In the genomic region with DNA sequence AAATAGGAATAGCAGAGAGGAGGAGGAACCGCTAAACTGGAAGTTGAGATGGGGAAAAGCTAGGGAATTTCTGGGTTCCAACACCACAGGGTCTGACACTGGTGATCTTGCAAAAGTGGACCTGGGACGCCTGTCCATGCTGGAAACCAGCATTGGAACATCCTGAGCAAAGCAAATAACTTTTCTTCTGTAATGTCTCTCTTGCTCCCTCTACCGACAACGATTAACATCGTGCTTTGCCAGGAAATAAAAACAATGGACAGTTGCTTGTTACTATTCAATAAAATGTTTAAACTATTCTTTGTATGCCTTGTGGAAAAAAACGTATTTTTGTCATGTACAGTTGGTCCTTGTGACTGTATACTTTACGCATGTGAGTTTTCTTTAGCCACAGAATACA, we compare ENCODE assay signal across 8 mouse cellular contexts.
DNase-seq lines count a peak whose midpoint lies in the region; ATAC-seq and TF ChIP-seq lines count a peak whose summit lies in the region.

No protein-coding gene starts in this region.

- 27% methylated on average over 7 of the region's 7 CpGs for WGBS in heart, postnatal 0 days
- 41% methylated on average over 7 of the region's 7 CpGs for WGBS in midbrain, postnatal 0 days
- 39% methylated on average over 7 of the region's 7 CpGs for WGBS in midbrain, embryonic 16.5 days

- no peak overlapping the region for H3K4me2 ChIP-seq in heart, postnatal 0 days (ENCODE audit: low read depth, low read length)
- no peak overlapping the region for H3K4me2 ChIP-seq in midbrain, postnatal 0 days (ENCODE audit: low read depth, low read length, poor library complexity, severe bottlenecking)
- no peak overlapping the region for H3K4me2 ChIP-seq in midbrain, embryonic 16.5 days (ENCODE audit: low read length)

- no peaks in the 10 kb centered on the region for H3K4me1 ChIP-seq in heart, postnatal 0 days (ENCODE audit: control insufficient read depth, insufficient read depth)
- H3K4me1 ChIP-seq in midbrain, postnatal 0 days (ENCODE audit: insufficient read depth, low read length), result no peaks in the 10 kb centered on the region
- no peaks in the 10 kb centered on the region for H3K4me1 ChIP-seq in midbrain, embryonic 16.5 days (ENCODE audit: control insufficient read depth, insufficient read depth, low read length)
- no peaks in the 10 kb centered on the region for H3K4me1 ChIP-seq in cortical plate, adult 2 months (ENCODE audit: control insufficient read depth, insufficient read depth, low read length)

- no peak overlapping the region for H3K9ac ChIP-seq in heart, postnatal 0 days (replicated peaks; ENCODE audit: low read depth, low read length)
- H3K9ac ChIP-seq in midbrain, postnatal 0 days (replicated peaks; ENCODE audit: low read length, poor library complexity, severe bottlenecking), result no peak overlapping the region
- H3K9ac ChIP-seq in midbrain, embryonic 16.5 days (ENCODE audit: low read depth, low read length), result no peak overlapping the region

- H3K27ac ChIP-seq in heart, postnatal 0 days (ENCODE audit: low read depth), result no peak overlapping the region
- H3K27ac ChIP-seq in midbrain, postnatal 0 days (ENCODE audit: low read depth, low read length), result no peak overlapping the region
- H3K27ac ChIP-seq in midbrain, embryonic 16.5 days (ENCODE audit: low read length), result no peak overlapping the region
- no peak overlapping the region for H3K27ac ChIP-seq in cortical plate, adult 2 months (ENCODE audit: insufficient read depth, low read length)

- no peaks in the 10 kb centered on the region for H3K27me3 ChIP-seq in heart, postnatal 0 days (ENCODE audit: control insufficient read depth, insufficient read depth, low read length)
- H3K27me3 ChIP-seq in midbrain, postnatal 0 days (ENCODE audit: insufficient read depth, low read length), result no peaks in the 10 kb centered on the region
- H3K27me3 ChIP-seq in midbrain, embryonic 16.5 days (ENCODE audit: control insufficient read depth, insufficient read depth, low read depth, low read length), result no peaks in the 10 kb centered on the region

- H3K9me3 ChIP-seq in heart, postnatal 0 days (replicated peaks; ENCODE audit: control insufficient read depth, low read length), result no peaks in the 10 kb centered on the region
- no peaks in the 10 kb centered on the region for H3K9me3 ChIP-seq in midbrain, postnatal 0 days (ENCODE audit: low read length)
- H3K9me3 ChIP-seq in midbrain, embryonic 16.5 days (replicated peaks; ENCODE audit: control insufficient read depth, low read length, poor library complexity, severe bottlenecking), result no peaks in the 10 kb centered on the region

- ATAC-seq in heart, postnatal 0 days (ENCODE audit: insufficient read depth, low read depth), result no peak
- ATAC-seq in midbrain, postnatal 0 days (ENCODE audit: low FRiP score), result no peak
- ATAC-seq in midbrain, embryonic 16.5 days, result no peak

- no peak overlapping the region for H3K4me3 ChIP-seq in heart, postnatal 0 days (ENCODE audit: low read depth, low read length)
- H3K4me3 ChIP-seq in midbrain, postnatal 0 days (ENCODE audit: low read depth, low read length), result no peak overlapping the region
- no peak overlapping the region for H3K4me3 ChIP-seq in midbrain, embryonic 16.5 days (ENCODE audit: low read depth, low read length)
- no peak overlapping the region for H3K4me3 ChIP-seq in cortical plate, adult 2 months (ENCODE audit: insufficient read depth, low read length)

- no peak for TF ChIP-seq POLR2A in cortical plate, adult 2 months (IDR thresholded peaks at IDR 0.05; ENCODE audit: extremely low read depth, insufficient read depth, low read length)

- no peaks in the 10 kb centered on the region for H3K36me3 ChIP-seq in heart, postnatal 0 days (replicated peaks; ENCODE audit: control insufficient read depth, insufficient read depth, low read length)
- H3K36me3 ChIP-seq in midbrain, postnatal 0 days (ENCODE audit: insufficient read depth, low read length), result no peaks in the 10 kb centered on the region
- H3K36me3 ChIP-seq in midbrain, embryonic 16.5 days (ENCODE audit: control insufficient read depth, insufficient read depth, low read length), result no peaks in the 10 kb centered on the region

- DNase-seq in heart, postnatal 0 days (ENCODE audit: low spot score), result no peak
- no peak for DNase-seq in heart, adult 8-10 months (ENCODE audit: low spot score)
- DNase-seq in midbrain, postnatal 0 days (ENCODE audit: low spot score), result peak; percentile 56
- peak; percentile 73 for DNase-seq in retina, embryonic 14.5 days (ENCODE audit: low spot score)
- no peak for DNase-seq in ovary, postnatal 10 days (ENCODE audit: low spot score)
- DNase-seq in thymus, postnatal 4 days, result no peak

- no peak for TF ChIP-seq EP300 in heart, postnatal 0 days (IDR thresholded peaks at IDR 0.05; ENCODE audit: low read depth)

- TF ChIP-seq CTCF in heart, postnatal 0 days (IDR thresholded peaks at IDR 0.05; ENCODE audit: low read depth), result peak; percentile 47
- peak; percentile 77 for TF ChIP-seq CTCF in midbrain, postnatal 0 days (IDR thresholded peaks at IDR 0.05)
- peak; percentile 19; the same call in 1 of the 2 replicates for TF ChIP-seq CTCF in cortical plate, adult 2 months (IDR thresholded peaks at IDR 0.05; ENCODE audit: extremely low read depth, insufficient read depth, low read length)

Comparison
In these comparisons a context has a peak if more than half of its experiments do, and no peak if none do; other contexts are left out.
1. DNase-seq: peak in midbrain, postnatal 0 days (single experiment) and retina, embryonic 14.5 days (single experiment); none in heart, postnatal 0 days (single experiment), heart, adult 8-10 months (single experiment), ovary, postnatal 10 days (single experiment) and thymus, postnatal 4 days (single experiment).
2. CTCF ChIP-seq: peak in every context shown above with its lines; median percentile 77 in midbrain, postnatal 0 days; 47 in heart, postnatal 0 days; 19 in cortical plate, adult 2 months.